Mouse (Mus musculus): ENCODE data around the gene Frmpd1. TPM values are rescaled to one million over a fixed set of nuclear protein-coding genes. Genes with fewer than 3 reads are reported as not detected.
A peak's percentile ranks its signal among the peaks of the same experiment; 100 is the strongest.

Gene Frmpd1
- total RNA-seq, 1 experiment from 2014 or later, result not detected

GRCm38 (mm10) chr4:45308606-45309005 is 123.9 kb downstream of the Frmpd1 start:
- no peak for ATAC-seq (replicated peaks; ENCODE audit: low read depth, poor library complexity, severe bottlenecking)

- ATAC-seq (replicated peaks; ENCODE audit: low read depth, poor library complexity, severe bottlenecking), result no peak
Measured at GRCm38 (mm10) chr4:45311056-45311455, 126.4 kb downstream of the Frmpd1 start.

- ATAC-seq (replicated peaks; ENCODE audit: low read depth, poor library complexity, severe bottlenecking), result peak; percentile 91
Measured at GRCm38 (mm10) chr4:45320159-45320816, 135.6 kb downstream of the Frmpd1 start.

- no peak for ATAC-seq (replicated peaks; ENCODE audit: low read depth, poor library complexity, severe bottlenecking)
Measured at GRCm38 (mm10) chr4:45331139-45331538, 146.5 kb downstream of the Frmpd1 start.

GRCm38 (mm10) chr4:45332466-45332865 is 147.8 kb downstream of the Frmpd1 start:
- 0 out of 2 replicates have a peak, but pooled peaks have one; percentile 39 for ATAC-seq (replicated peaks; ENCODE audit: low read depth, poor library complexity, severe bottlenecking)

Other genes with a start within 250 kb of the Frmpd1 start
- gene Grhpr, start 203.5 kb upstream of the Frmpd1 start, total RNA-seq (2017), result 8.6 and 10.8 TPM in 2 replicates
- 11.5 and 16.9 TPM in 2 replicates for gene Zbtb5, start 172.5 kb upstream of the Frmpd1 start, total RNA-seq (2017)
- 57.6 and 66.8 TPM in 2 replicates for gene Polr1e, start 166.3 kb upstream of the Frmpd1 start, total RNA-seq (2017)
- gene Fbxo10, start 100.3 kb upstream of the Frmpd1 start, total RNA-seq (2017), result 4.2 and 6.9 TPM in 2 replicates
- 228 and 259 TPM in 2 replicates for gene Tomm5, start 76.8 kb upstream of the Frmpd1 start, total RNA-seq (2017)
- 11.9 and 23.7 TPM in 2 replicates for gene Trmt10b, start 112.3 kb downstream of the Frmpd1 start, total RNA-seq (2017)
- gene Dcaf10, start 157.2 kb downstream of the Frmpd1 start, total RNA-seq (2017), result 9.7 and 12.0 TPM in 2 replicates
- gene Exosc3, start 157.9 kb downstream of the Frmpd1 start, total RNA-seq (2017), result 179 and 214 TPM in 2 replicates
- 34.7 and 47.1 TPM in 2 replicates for gene Slc25a51, start 223.9 kb downstream of the Frmpd1 start, total RNA-seq (2017)

All from common myeloid progenitor, adult 5-6 weeks (primary cell).